ENCODE assay signal across 22 mouse cellular contexts in genomic region chr4:114784735-114785134, GRCm38 (mm10). TPM values are rescaled to one million over a fixed set of nuclear protein-coding genes. Genes with fewer than 3 reads are reported as not detected.
DNase-seq lines count a peak whose midpoint lies in the region; ATAC-seq and TF ChIP-seq lines count a peak whose summit lies in the region.
"Had no signal": no experiment of that assay in that cellular context is flagged by ENCODE, and none has a peak within 500 bp of the region (broad histone marks: within the 10 kb centered on the region; RNA-seq: fewer than 3 reads in every experiment).

No protein-coding gene starts in this region.

- no peak overlapping the region for H3K9ac ChIP-seq in hindbrain, embryonic 14.5 days
- H3K9ac ChIP-seq in hindbrain, embryonic 16.5 days (ENCODE audit: low read depth, low read length): no peak overlapping the region
- H3K9ac ChIP-seq in midbrain, postnatal 0 days (replicated peaks; ENCODE audit: low read length, poor library complexity, severe bottlenecking): no peak overlapping the region
- H3K9ac ChIP-seq in midbrain, embryonic 11.5 days (ENCODE audit: low read length): no peak overlapping the region
- H3K9ac ChIP-seq in embryonic facial prominence, embryonic 11.5 days (replicated peaks; ENCODE audit: low read length): no peak overlapping the region
- H3K9ac ChIP-seq in midbrain, embryonic 16.5 days (ENCODE audit: low read depth, low read length): no peak overlapping the region
- H3K9ac ChIP-seq: embryonic facial prominence, embryonic 12.5 days; limb, embryonic 15.5 days had no signal

- H3K4me1 ChIP-seq in hindbrain, embryonic 14.5 days (replicated peaks; ENCODE audit: control insufficient read depth, insufficient read depth, low read length): no peaks in the 10 kb centered on the region
- no peaks in the 10 kb centered on the region; the same call in 1 of the 2 replicates for H3K4me1 ChIP-seq in hindbrain, embryonic 16.5 days (ENCODE audit: control insufficient read depth, insufficient read depth, low read depth, low read length)
- no peaks in the 10 kb centered on the region for H3K4me1 ChIP-seq in midbrain, postnatal 0 days (ENCODE audit: insufficient read depth, low read length)
- peaks cover 6% of the 10 kb centered on the region; the same call in 1 of the 2 replicates for H3K4me1 ChIP-seq in midbrain, embryonic 11.5 days (ENCODE audit: control insufficient read depth, insufficient read depth, low read length)
- peaks cover 3% of the 10 kb centered on the region; the same call in 1 of the 2 replicates for H3K4me1 ChIP-seq in embryonic facial prominence, embryonic 11.5 days (ENCODE audit: control insufficient read depth, insufficient read depth, low read length)
- peaks cover 48% of the 10 kb centered on the region for H3K4me1 ChIP-seq in limb, embryonic 10.5 days
- no peaks in the 10 kb centered on the region for H3K4me1 ChIP-seq in midbrain, embryonic 16.5 days (ENCODE audit: control insufficient read depth, insufficient read depth, low read length)
- H3K4me1 ChIP-seq: megakaryocyte, embryonic 14.5 days had no signal

- no peaks in the 10 kb centered on the region for H3K27me3 ChIP-seq in hindbrain, embryonic 14.5 days (ENCODE audit: control insufficient read depth, insufficient read depth, low read length)
- H3K27me3 ChIP-seq in hindbrain, embryonic 16.5 days (replicated peaks; ENCODE audit: control insufficient read depth, insufficient read depth, low read length): no peaks in the 10 kb centered on the region
- no peaks in the 10 kb centered on the region for H3K27me3 ChIP-seq in midbrain, postnatal 0 days (ENCODE audit: insufficient read depth, low read length)
- no peaks in the 10 kb centered on the region for H3K27me3 ChIP-seq in midbrain, embryonic 11.5 days (ENCODE audit: control insufficient read depth, insufficient read depth, low read length)
- no peaks in the 10 kb centered on the region for H3K27me3 ChIP-seq in embryonic facial prominence, embryonic 11.5 days (ENCODE audit: control insufficient read depth, insufficient read depth, low read length)
- peaks cover 71% of the 10 kb centered on the region for H3K27me3 ChIP-seq in limb, embryonic 10.5 days (ENCODE audit: low read depth, poor library complexity, severe bottlenecking)
- H3K27me3 ChIP-seq in midbrain, embryonic 16.5 days (ENCODE audit: control insufficient read depth, insufficient read depth, low read depth, low read length): no peaks in the 10 kb centered on the region

- no peak overlapping the region for H3K27ac ChIP-seq in hindbrain, embryonic 14.5 days
- no peak overlapping the region for H3K27ac ChIP-seq in hindbrain, embryonic 16.5 days (ENCODE audit: low read depth, low read length)
- H3K27ac ChIP-seq in midbrain, postnatal 0 days (ENCODE audit: low read depth, low read length): no peak overlapping the region
- H3K27ac ChIP-seq in midbrain, embryonic 11.5 days (ENCODE audit: low read depth, low read length): no peak overlapping the region
- H3K27ac ChIP-seq in embryonic facial prominence, embryonic 11.5 days (replicated peaks; ENCODE audit: low read depth, low read length): no peak overlapping the region
- H3K27ac ChIP-seq in limb, embryonic 10.5 days: peak overlapping the region; percentile 4; the same call in 1 of the 2 replicates
- no peak overlapping the region for H3K27ac ChIP-seq in midbrain, embryonic 16.5 days (ENCODE audit: low read length)
- H3K27ac ChIP-seq: embryonic facial prominence, embryonic 12.5 days; limb, embryonic 15.5 days had no signal

- WGBS in hindbrain, embryonic 14.5 days: 95% methylated on average over 2 of the region's 2 CpGs
- 89% methylated on average over 2 of the region's 2 CpGs for WGBS in hindbrain, embryonic 16.5 days
- WGBS in midbrain, postnatal 0 days: 92% methylated on average over 2 of the region's 2 CpGs
- 88% methylated on average over 2 of the region's 2 CpGs for whole genome bisulfite sequencing in midbrain, embryonic 11.5 days
- 81% methylated on average over 2 of the region's 2 CpGs for WGBS in embryonic facial prominence, embryonic 11.5 days
- WGBS in limb, embryonic 10.5 days: 84% methylated on average over 2 of the region's 2 CpGs
- WGBS in midbrain, embryonic 16.5 days: 97% methylated on average over 2 of the region's 2 CpGs

- ATAC-seq in hindbrain, embryonic 14.5 days (ENCODE audit: low FRiP score): peak; percentile 34; the same call in 1 of the 2 replicates
- no peak for ATAC-seq in hindbrain, embryonic 16.5 days
- ATAC-seq in midbrain, postnatal 0 days (ENCODE audit: low FRiP score): 0 out of 2 replicates have a peak, but pooled peaks have one; percentile 21
- no peak for ATAC-seq in midbrain, embryonic 11.5 days (ENCODE audit: low FRiP score)
- ATAC-seq in embryonic facial prominence, embryonic 11.5 days (replicated peaks; ENCODE audit: insufficient number of reproducible peaks, low FRiP score, low TSS enrichment, low read depth): no peak
- no peak for ATAC-seq in midbrain, embryonic 16.5 days

- no peaks in the 10 kb centered on the region for H3K36me3 ChIP-seq in hindbrain, embryonic 14.5 days (replicated peaks; ENCODE audit: control insufficient read depth, insufficient read depth)
- H3K36me3 ChIP-seq in hindbrain, embryonic 16.5 days (ENCODE audit: control insufficient read depth, insufficient read depth, low read length): no peaks in the 10 kb centered on the region
- no peaks in the 10 kb centered on the region for H3K36me3 ChIP-seq in midbrain, postnatal 0 days (ENCODE audit: insufficient read depth, low read length)
- no peaks in the 10 kb centered on the region for H3K36me3 ChIP-seq in midbrain, embryonic 11.5 days (ENCODE audit: control insufficient read depth, insufficient read depth, low read length)
- H3K36me3 ChIP-seq in embryonic facial prominence, embryonic 11.5 days (replicated peaks; ENCODE audit: control insufficient read depth, insufficient read depth, low read depth, low read length): no peaks in the 10 kb centered on the region
- no peaks in the 10 kb centered on the region for H3K36me3 ChIP-seq in limb, embryonic 10.5 days
- no peaks in the 10 kb centered on the region for H3K36me3 ChIP-seq in midbrain, embryonic 16.5 days (ENCODE audit: control insufficient read depth, insufficient read depth, low read length)
- H3K36me3 ChIP-seq: embryonic facial prominence, embryonic 12.5 days; limb, embryonic 15.5 days had no signal

- no peak overlapping the region for H3K4me3 ChIP-seq in hindbrain, embryonic 14.5 days (replicated peaks; ENCODE audit: low read length)
- H3K4me3 ChIP-seq in hindbrain, embryonic 16.5 days (ENCODE audit: low read length): no peak overlapping the region
- no peak overlapping the region for H3K4me3 ChIP-seq in midbrain, postnatal 0 days (ENCODE audit: low read depth, low read length)
- H3K4me3 ChIP-seq in midbrain, embryonic 11.5 days (ENCODE audit: low read depth, low read length): no peak overlapping the region
- H3K4me3 ChIP-seq in embryonic facial prominence, embryonic 11.5 days (ENCODE audit: low read depth, low read length): no peak overlapping the region
- no peak overlapping the region for H3K4me3 ChIP-seq in limb, embryonic 10.5 days
- H3K4me3 ChIP-seq in midbrain, embryonic 16.5 days (ENCODE audit: low read depth, low read length): no peak overlapping the region
- H3K4me3 ChIP-seq: embryonic facial prominence, embryonic 12.5 days; limb, embryonic 15.5 days; megakaryocyte, embryonic 14.5 days had no signal

- no peak overlapping the region for H3K4me2 ChIP-seq in hindbrain, embryonic 14.5 days (replicated peaks)
- H3K4me2 ChIP-seq in hindbrain, embryonic 16.5 days (ENCODE audit: low read length): no peak overlapping the region
- no peak overlapping the region for H3K4me2 ChIP-seq in midbrain, postnatal 0 days (ENCODE audit: low read depth, low read length, poor library complexity, severe bottlenecking)
- H3K4me2 ChIP-seq in midbrain, embryonic 11.5 days: no peak overlapping the region
- no peak overlapping the region for H3K4me2 ChIP-seq in embryonic facial prominence, embryonic 11.5 days (ENCODE audit: low read depth, low read length)
- no peak overlapping the region for H3K4me2 ChIP-seq in midbrain, embryonic 16.5 days (ENCODE audit: low read length)
- H3K4me2 ChIP-seq: embryonic facial prominence, embryonic 12.5 days; heart, embryonic 11.5 days; limb, embryonic 15.5 days had no signal

- no peaks in the 10 kb centered on the region for H3K9me3 ChIP-seq in hindbrain, embryonic 14.5 days (ENCODE audit: control insufficient read depth, low read length)
- no peaks in the 10 kb centered on the region for H3K9me3 ChIP-seq in hindbrain, embryonic 16.5 days (ENCODE audit: control insufficient read depth, low read length)
- no peaks in the 10 kb centered on the region for H3K9me3 ChIP-seq in midbrain, postnatal 0 days (ENCODE audit: low read length)
- H3K9me3 ChIP-seq in midbrain, embryonic 11.5 days (ENCODE audit: control insufficient read depth, low read length): no peaks in the 10 kb centered on the region
- no peaks in the 10 kb centered on the region for H3K9me3 ChIP-seq in embryonic facial prominence, embryonic 11.5 days (replicated peaks; ENCODE audit: control insufficient read depth, low read length)
- H3K9me3 ChIP-seq in limb, embryonic 10.5 days (replicated peaks): no peaks in the 10 kb centered on the region
- H3K9me3 ChIP-seq in midbrain, embryonic 16.5 days (replicated peaks; ENCODE audit: control insufficient read depth, low read length, poor library complexity, severe bottlenecking): no peaks in the 10 kb centered on the region
- H3K9me3 ChIP-seq: embryonic facial prominence, embryonic 12.5 days; limb, embryonic 15.5 days; megakaryocyte, embryonic 14.5 days had no signal

- DNase-seq in hindbrain, embryonic 14.5 days (ENCODE audit: low spot score): no peak
- DNase-seq in midbrain, postnatal 0 days (ENCODE audit: low spot score): no peak
- DNase-seq in midbrain, embryonic 11.5 days (ENCODE audit: low spot score, missing footprints): no peak
- peak; percentile 33 for DNase-seq in embryonic facial prominence, embryonic 11.5 days (ENCODE audit: low spot score)
- DNase-seq in limb, embryonic 10.5 days (ENCODE audit: low spot score): no peak
- no peak for DNase-seq in heart, postnatal 36 days
- DNase-seq: adrenal gland, postnatal 14 days; B cell, adult 2 months; cerebellum, postnatal 14 days; gastrocnemius, postnatal 36 days; heart, postnatal 4 days; thymus, postnatal 14 days had no signal

- intact Hi-C loops in heart, postnatal 36 days (cut with DNase I): no loop called here

- peak; percentile 26; the same call in 1 of the 2 replicates for TF ChIP-seq CTCF in midbrain, postnatal 0 days (IDR thresholded peaks at IDR 0.05)

RNA-seq across cellular contexts. Expression of gene Gm12830, which starts 36.8 kb away (rescaled TPM):
- polyA plus RNA-seq in hindbrain, embryonic 14.5 days (2014; fragmentation: Nextera tagmentation; extraction: Ambion mirVana): not detected in 2 replicates
- not detected in 2 replicates for polyA plus RNA-seq in hindbrain, embryonic 16.5 days (2015; fragmentation: Nextera tagmentation; extraction: Ambion mirVana)
- not detected in 2 replicates for total RNA-seq in midbrain, postnatal 0 days (2014; rRNA removed)
- 0.09 TPM in 1 of 2 replicates, not detected in the other for polyA plus RNA-seq in midbrain, postnatal 0 days (2015; fragmentation: Nextera tagmentation; extraction: Ambion mirVana)
- polyA plus RNA-seq in midbrain, embryonic 11.5 days (2014; fragmentation: Nextera tagmentation; extraction: Ambion mirVana): not detected in 2 replicates
- not detected in 2 replicates for polyA plus RNA-seq in embryonic facial prominence, embryonic 11.5 days (2014; fragmentation: Nextera tagmentation; extraction: Ambion mirVana)
- polyA plus RNA-seq in limb, embryonic 10.5 days (2016; fragmentation: Nextera tagmentation; extraction: Ambion mirVana): not detected in 2 replicates
- total RNA-seq in heart, postnatal 36 days (2021): not detected
- polyA plus RNA-seq in midbrain, embryonic 16.5 days (2015; fragmentation: Nextera tagmentation; extraction: Ambion mirVana): not detected in 2 replicates
- total RNA-seq: adrenal gland, postnatal 14 days; gastrocnemius, postnatal 36 days; heart, postnatal 4 days; layer of hippocampus, adult 8-10 months; left cerebral cortex, adult 8-10 months had no signal
- polyA plus RNA-seq: embryonic facial prominence, embryonic 12.5 days; heart, embryonic 11.5 days; limb, embryonic 15.5 days; lung, embryonic 16.5 days; stomach, embryonic 14.5 days had no signal

Comparison
In these comparisons a context has a peak if more than half of its experiments do, and no peak if none do; other contexts are left out.
1. ATAC-seq: peak in hindbrain, embryonic 14.5 days (single experiment) and midbrain, postnatal 0 days (single experiment); none in hindbrain, embryonic 16.5 days (single experiment), midbrain, embryonic 11.5 days (single experiment), embryonic facial prominence, embryonic 11.5 days (single experiment) and midbrain, embryonic 16.5 days (single experiment).